Mouse (Mus musculus): ENCODE results near the gene Gm49378. TPM values are rescaled to one million over a fixed set of nuclear protein-coding genes. Genes with fewer than 3 reads are reported as not detected.

Gene Gm49378
- total and polyA plus RNA-seq, 3 experiments, result 0.17 to 11.7 (median 8.7) TPM

DNA sequence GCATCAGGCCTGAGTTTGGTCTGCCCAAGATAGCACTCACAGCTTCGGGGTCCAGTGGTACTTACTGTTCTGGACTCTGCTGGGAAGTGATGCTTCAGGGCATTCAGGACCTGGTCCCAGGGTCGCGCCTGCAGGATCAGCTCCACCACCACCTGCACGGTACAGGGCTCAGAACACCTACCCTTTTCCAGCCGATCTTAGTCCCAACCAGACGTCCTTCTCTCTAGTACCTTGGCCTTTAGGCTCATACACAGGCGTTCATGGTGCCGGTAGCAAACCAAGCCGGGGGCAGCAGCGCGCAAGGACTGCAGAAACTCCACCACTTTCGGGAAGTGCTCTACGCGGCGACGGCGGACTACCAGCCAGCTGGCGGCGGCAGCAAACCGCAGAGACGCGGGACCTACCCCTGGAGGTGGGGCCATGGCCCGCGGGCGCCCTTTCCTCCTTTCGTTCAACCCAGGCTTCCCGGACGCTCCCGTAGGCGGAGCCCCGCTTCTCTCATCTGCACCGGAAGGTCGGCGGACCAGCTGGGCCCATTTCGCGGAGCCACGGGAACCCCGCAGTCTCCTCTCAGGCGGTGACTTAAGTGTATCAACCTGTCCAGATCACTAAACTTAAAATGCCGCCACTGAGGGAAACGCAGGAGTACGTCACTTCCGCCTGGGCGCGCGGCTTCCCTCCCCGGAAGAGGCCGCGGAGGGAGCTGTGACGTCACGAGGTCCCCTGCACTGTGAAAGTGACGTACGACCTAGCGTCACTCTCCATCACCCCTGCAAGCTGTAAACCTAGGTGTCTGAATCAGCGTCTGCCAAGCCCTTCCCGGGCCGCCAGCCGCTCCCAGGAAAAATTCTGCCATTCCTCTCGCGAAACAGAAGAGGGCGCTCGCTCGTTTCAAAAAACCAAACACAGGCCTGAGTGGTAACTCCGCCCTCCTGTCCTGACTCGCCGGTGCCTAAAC lies 43.7 kb upstream of the Gm49378 start, which contains the start of gene Tinf2 (continued):
- TF ChIP-seq ZC3H11A (IDR thresholded peaks at IDR 0.05; ENCODE audit: low read depth, low read length), result peak; percentile 1; the same call in 1 of the 2 replicates

DNA sequence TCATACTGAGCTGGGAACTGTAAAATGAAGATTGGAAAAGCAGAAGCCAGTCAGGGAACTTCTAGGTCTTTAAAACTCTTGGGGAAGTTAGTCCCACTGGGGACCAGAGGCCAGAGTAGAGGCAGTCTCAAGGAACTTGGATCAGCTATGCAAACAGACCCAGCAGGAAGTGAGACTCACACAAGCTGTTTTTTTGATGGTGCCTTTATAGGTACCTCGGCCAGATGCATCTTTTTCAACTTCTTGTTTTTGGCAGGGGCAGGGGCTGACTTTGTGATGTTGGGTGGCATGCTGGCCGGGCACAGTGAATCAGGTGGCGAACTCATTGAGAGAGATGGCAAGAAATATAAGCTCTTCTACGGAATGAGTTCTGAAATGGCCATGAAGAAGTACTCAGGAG lies 39.9 kb upstream of the Gm49378 start:
- dilution Hi-C loops (cut with MboI; ENCODE audit: extremely low pct_ligation_motif_present, extremely low pct_unique_long_range_greater_than_20kb, low sequenced_read_pairs) (no loop called here), in situ Hi-C loops (cut with MboI; ENCODE audit: low pct_ligation_motif_present, low pct_unique_long_range_greater_than_20kb, low sequenced_read_pairs) (no loop called here)
- Histone ChIP-seq H3K27ac (ENCODE audit: insufficient read depth, low read depth) (no peak overlapping the region), H3K4me1 (ENCODE audit: control insufficient read depth in 1 of 2, insufficient read depth in 2 of 2) (peaks cover 5 to 61% of the 10 kb centered on the region in 2 experiments), H3K79me2 (replicated peaks; ENCODE audit: control insufficient read depth, extremely low read depth, insufficient read depth, poor library complexity, severe bottlenecking) (peaks cover 2% of the 10 kb centered on the region), H3K9ac (ENCODE audit: insufficient read depth, low read depth) (no peak overlapping the region), H3K27me3 (replicated peaks) (no peaks in the 10 kb centered on the region), H3K4me2 (ENCODE audit: insufficient read depth, low read depth, poor library complexity, severe bottlenecking) (no peak overlapping the region), H3K36me3 (replicated peaks in 1 of 2; ENCODE audit: control insufficient read depth in 1 of 2, insufficient read depth in 1 of 2, low read length in 1 of 2) (peaks cover 48 to 60% of the 10 kb centered on the region in 2 experiments), H3K9me3 (replicated peaks; ENCODE audit: low read length) (no peaks in the 10 kb centered on the region), H3K4me3 (replicated peaks in 1 of 3; ENCODE audit: low read depth in 2 of 3, low read length in 2 of 3, poor library complexity in 1 of 3) (no peak overlapping the region)
- peak; percentile 25 for DNase-seq (ENCODE audit: extremely low read depth)
- TF ChIP-seq TBP (conservative IDR thresholded peaks at IDR 0.05; ENCODE audit: low read depth, low read length) (no peak), RCOR1 (conservative IDR thresholded peaks at IDR 0.05; ENCODE audit: low read depth, low read length) (no peak), NRF1 (IDR thresholded peaks at IDR 0.05; ENCODE audit: low read depth, low read length) (no peak), ELF1 (IDR thresholded peaks at IDR 0.05; ENCODE audit: low read depth, low read length) (no peak), CHD1 (IDR thresholded peaks at IDR 0.05; ENCODE audit: low read depth, low read length) (no peak), MAX (IDR thresholded peaks at IDR 0.05; ENCODE audit: low read length) (no peak), SIN3A (IDR thresholded peaks at IDR 0.05; ENCODE audit: low read length) (no peak), ZC3H11A (IDR thresholded peaks at IDR 0.05; ENCODE audit: low read depth, low read length) (no peak), PAX5 (IDR thresholded peaks at IDR 0.05; ENCODE audit: low read length) (no peak)

DNA sequence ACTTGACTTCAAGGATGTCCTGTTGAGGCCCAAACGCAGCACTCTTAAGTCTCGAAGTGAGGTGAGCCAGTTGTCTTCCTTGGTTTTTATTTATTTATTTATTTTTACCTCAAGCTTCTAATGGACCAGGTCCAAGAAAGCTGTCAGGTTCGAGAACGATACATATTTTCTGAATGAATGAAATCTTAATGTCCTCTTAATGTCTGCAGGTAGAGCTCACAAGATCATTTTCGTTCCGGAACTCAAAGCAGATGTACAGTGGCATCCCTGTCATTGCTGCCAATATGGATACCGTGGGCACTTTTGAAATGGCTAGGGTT lies 35.0 kb upstream of the Gm49378 start:
- DNase-seq (ENCODE audit: extremely low read depth), result peak; percentile 33
- peaks cover 23 to 54% of the 10 kb centered on the region in 2 experiments for H3K36me3 ChIP-seq (replicated peaks in 1 of 2; ENCODE audit: control insufficient read depth in 1 of 2, insufficient read depth in 1 of 2, low read length in 1 of 2)
- peak overlapping the region; percentile 95 for H3K4me2 ChIP-seq (ENCODE audit: insufficient read depth, low read depth, poor library complexity, severe bottlenecking)
- peak overlapping the region; percentile 80 for H3K27ac ChIP-seq (ENCODE audit: insufficient read depth, low read depth)
- peaks cover 40% of the 10 kb centered on the region for H3K79me2 ChIP-seq (replicated peaks; ENCODE audit: control insufficient read depth, extremely low read depth, insufficient read depth, poor library complexity, severe bottlenecking)
- no peaks in the 10 kb centered on the region for H3K27me3 ChIP-seq (replicated peaks)
- no peaks in the 10 kb centered on the region for H3K9me3 ChIP-seq (replicated peaks; ENCODE audit: low read length)
- peak overlapping the region; percentile 89 for H3K9ac ChIP-seq (ENCODE audit: insufficient read depth, low read depth)
- TF ChIP-seq MAZ (IDR thresholded peaks at IDR 0.05; ENCODE audit: low read depth, low read length) (no peak), TBP (conservative IDR thresholded peaks at IDR 0.05; ENCODE audit: low read depth, low read length) (no peak), CTCF (conservative IDR thresholded peaks at IDR 0.05 in 1 of 2, IDR thresholded peaks at IDR 0.05 in 1 of 2; ENCODE audit: low read depth in 2 of 2, low read length in 2 of 2) (no peak), E2F4 (IDR thresholded peaks at IDR 0.05; ENCODE audit: insufficient replicate concordance, low read depth, low read length) (no peak), ZKSCAN1 (IDR thresholded peaks at IDR 0.05; ENCODE audit: borderline replicate concordance, low read depth, low read length) (no peak), CHD1 (IDR thresholded peaks at IDR 0.05; ENCODE audit: low read depth, low read length) (no peak), CHD2 (IDR thresholded peaks at IDR 0.05; ENCODE audit: low read length) (no peak), RAD21 (IDR thresholded peaks at IDR 0.05; ENCODE audit: low read depth, low read length) (no peak), EP300 (IDR thresholded peaks at IDR 0.05; ENCODE audit: low read length) (no peak), JUND (conservative IDR thresholded peaks at IDR 0.05; ENCODE audit: low read depth, low read length) (no peak)
- in situ Hi-C loops (cut with MboI; ENCODE audit: low pct_ligation_motif_present, low pct_unique_long_range_greater_than_20kb, low sequenced_read_pairs) (no loop called here), dilution Hi-C loops (cut with MboI; ENCODE audit: extremely low pct_ligation_motif_present, extremely low pct_unique_long_range_greater_than_20kb, low sequenced_read_pairs) (no loop called here)
- peak overlapping the region; percentile 56 to 76 (median 68) for H3K4me3 ChIP-seq (replicated peaks in 1 of 3; ENCODE audit: low read depth in 2 of 3, low read length in 2 of 3, poor library complexity in 1 of 3)
- H3K4me1 ChIP-seq (ENCODE audit: control insufficient read depth in 1 of 2, insufficient read depth in 2 of 2), result peaks cover 15 to 60% of the 10 kb centered on the region in 2 experiments; a peak in 3 of 4 replicates

All from CH12.LX (cell line).